Mouse (Mus musculus): Measurements from ENCODE around the gene Tspan10. TPM values are rescaled to one million over a fixed set of nuclear protein-coding genes. Genes with fewer than 3 reads are reported as not detected.
A peak's percentile ranks its signal among the peaks of the same experiment; 100 is the strongest.

Tspan10 gene
- total and polyA plus RNA-seq, 3 experiments: 0.29 to 0.65 TPM; not detected in 1

- TF ChIP-seq CHD2 (IDR thresholded peaks at IDR 0.05; ENCODE audit: low read length) (no peak; the same call in 1 of the 2 replicates), BHLHE40 (IDR thresholded peaks at IDR 0.05; ENCODE audit: borderline replicate concordance, low read depth, low read length) (no peak), TBP (IDR thresholded peaks at IDR 0.05; ENCODE audit: low read depth, low read length) (peak; percentile 67), EP300 (IDR thresholded peaks at IDR 0.05; ENCODE audit: low read depth in 1 of 2, low read length in 2 of 2) (no peak; a peak in 1 of 4 replicates), MXI1 (IDR thresholded peaks at IDR 0.05; ENCODE audit: low read depth, low read length) (peak; percentile 93), POLR2AphosphoS2 (IDR thresholded peaks at IDR 0.05; ENCODE audit: low read length) (no peak), CTCF (IDR thresholded peaks at IDR 0.05 in 2 of 3, conservative IDR thresholded peaks at IDR 0.05 in 1 of 3; ENCODE audit: control insufficient read depth in 1 of 3, insufficient read depth in 1 of 3, low read depth in 2 of 3, low read length in 3 of 3, poor library complexity in 1 of 3, severe bottlenecking in 1 of 3) (peak; percentile 12 to 35 (median 14); a peak in 3 of 6 replicates), MAFK (IDR thresholded peaks at IDR 0.05; ENCODE audit: borderline replicate concordance, low read depth, low read length) (no peak), TCF12 (IDR thresholded peaks at IDR 0.05; ENCODE audit: low read depth, low read length) (no peak)
Observed at GRCm38 (mm10) chr11:120492024-120492877, 49.8 kb downstream of the Tspan10 start (continued).

GRCm38 (mm10) chr11:120492878-120493203 lies 50.4 kb downstream of the Tspan10 start:
- H3K4me1 ChIP-seq (ENCODE audit: control insufficient read depth in 1 of 2, insufficient read depth in 2 of 2, low read length in 2 of 2): peaks cover 0 to 20% of the 10 kb centered on the region in 2 experiments; a peak in 2 of 4 replicates
- peak overlapping the region; percentile 63 to 80 for H3K4me3 ChIP-seq (ENCODE audit: control insufficient read depth in 1 of 2, insufficient read depth in 1 of 2, low read depth in 2 of 2, low read length in 2 of 2)
- no peaks in the 10 kb centered on the region for H3K27me3 ChIP-seq (ENCODE audit: control insufficient read depth in 1 of 2, insufficient read depth in 2 of 2, low read length in 2 of 2)
- H3K9ac ChIP-seq (ENCODE audit: control insufficient read depth, low read depth, low read length, poor library complexity, severe bottlenecking): peak overlapping the region; percentile 87
- no peaks in the 10 kb centered on the region for H3K9me3 ChIP-seq (replicated peaks; ENCODE audit: insufficient read depth, low read length)
- H3K79me2 ChIP-seq (ENCODE audit: control insufficient read depth, insufficient read depth, low read length, poor library complexity): peaks cover 19% of the 10 kb centered on the region
- H3K36me3 ChIP-seq (ENCODE audit: control insufficient read depth in 1 of 2, insufficient read depth in 2 of 2, low read length in 2 of 2): peaks cover 0 to 11% of the 10 kb centered on the region in 2 experiments; a peak in 2 of 4 replicates
- TF ChIP-seq SIN3A (IDR thresholded peaks at IDR 0.05; ENCODE audit: low read length): no peak
- no peak for TF ChIP-seq MYC (IDR thresholded peaks at IDR 0.05; ENCODE audit: low read depth, low read length)
- TF ChIP-seq NELFE (IDR thresholded peaks at IDR 0.05; ENCODE audit: low read depth, low read length): no peak
- TF ChIP-seq MXI1 (IDR thresholded peaks at IDR 0.05; ENCODE audit: low read depth, low read length): no peak
- no peak for TF ChIP-seq TAL1 (IDR thresholded peaks at IDR 0.05; ENCODE audit: low read length)
- no peak for TF ChIP-seq JUND (IDR thresholded peaks at IDR 0.05; ENCODE audit: low read depth, low read length)
- TF ChIP-seq CTCF (IDR thresholded peaks at IDR 0.05 in 2 of 3, conservative IDR thresholded peaks at IDR 0.05 in 1 of 3; ENCODE audit: control insufficient read depth in 1 of 3, insufficient read depth in 1 of 3, low read depth in 2 of 3, low read length in 3 of 3, poor library complexity in 1 of 3, severe bottlenecking in 1 of 3): no peak
- TF ChIP-seq POLR2AphosphoS2 (IDR thresholded peaks at IDR 0.05; ENCODE audit: low read length): no peak
- TF ChIP-seq POLR2A (IDR thresholded peaks at IDR 0.05; ENCODE audit: control insufficient read depth in 1 of 2, insufficient read depth in 1 of 2, low read depth in 1 of 2, low read length in 2 of 2, poor library complexity in 1 of 2): no peak
- TF ChIP-seq UBTF (IDR thresholded peaks at IDR 0.05; ENCODE audit: borderline replicate concordance, insufficient read depth, low read depth, low read length): no peak
- TF ChIP-seq USF2 (IDR thresholded peaks at IDR 0.05; ENCODE audit: borderline replicate concordance in 1 of 2, insufficient read depth in 1 of 2, low read depth in 1 of 2, low read length in 2 of 2): no peak
- TF ChIP-seq HCFC1 (IDR thresholded peaks at IDR 0.05; ENCODE audit: low read depth, low read length): no peak
- no peak for TF ChIP-seq MEF2A (IDR thresholded peaks at IDR 0.05; ENCODE audit: extremely low read depth, insufficient replicate concordance, low read depth, low read length, poor library complexity, severe bottlenecking)
- TF ChIP-seq CHD2 (IDR thresholded peaks at IDR 0.05; ENCODE audit: low read length): no peak
- TF ChIP-seq CHD1 (IDR thresholded peaks at IDR 0.05; ENCODE audit: low read depth, low read length): no peak
- no peak for TF ChIP-seq USF1 (IDR thresholded peaks at IDR 0.05; ENCODE audit: low read depth, low read length)
- TF ChIP-seq NRF1 (IDR thresholded peaks at IDR 0.05; ENCODE audit: insufficient read depth, low read depth, low read length, poor library complexity, severe bottlenecking): no peak
- TF ChIP-seq RAD21 (IDR thresholded peaks at IDR 0.05; ENCODE audit: low read depth, low read length): no peak
- TF ChIP-seq TBP (IDR thresholded peaks at IDR 0.05; ENCODE audit: low read depth, low read length): no peak
- TF ChIP-seq ELF1 (IDR thresholded peaks at IDR 0.05; ENCODE audit: low read depth, low read length): no peak
- no peak overlapping the region for H3K27ac ChIP-seq (ENCODE audit: control insufficient read depth, low read depth, low read length)
- DNase-seq (ENCODE audit: low read depth, low spot score): no peak

Measured in MEL (cell line).